Mouse (Mus musculus) right cerebral cortex, postnatal 4 days (tissue): ENCODE data around the gene Clps.

Experiments used
- DNase-seq: peaks from one replicate; pipeline ENCODE4 v3.0.0-alpha.2; 2022

Gene Clps

DNA sequence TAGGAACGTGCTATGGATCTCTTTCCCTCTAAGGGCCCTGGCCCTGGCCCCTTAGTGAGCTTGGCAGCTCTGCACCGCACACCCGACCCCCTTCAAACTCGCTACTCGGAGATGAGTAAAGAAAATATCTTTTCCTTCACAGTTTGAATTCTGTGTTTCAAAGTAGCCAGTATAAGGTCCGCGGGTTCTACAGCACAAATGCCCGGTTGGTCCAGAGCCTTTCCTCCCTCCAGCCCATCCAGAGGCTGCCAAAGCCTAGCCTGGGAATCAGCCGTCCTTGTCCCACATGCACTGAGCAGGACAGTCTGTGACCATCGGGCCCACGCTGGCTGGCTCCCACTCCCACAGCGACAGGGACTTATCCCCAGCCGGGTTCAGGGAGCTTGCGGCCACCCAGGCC, 11.5 kb downstream of the Clps start, which contains the start of gene Clpsl2:
Clpsl2 (plus strand) TSS at position 301 of the 400 bp plus-strand sequence.
- no peak for DNase-seq

DNA sequence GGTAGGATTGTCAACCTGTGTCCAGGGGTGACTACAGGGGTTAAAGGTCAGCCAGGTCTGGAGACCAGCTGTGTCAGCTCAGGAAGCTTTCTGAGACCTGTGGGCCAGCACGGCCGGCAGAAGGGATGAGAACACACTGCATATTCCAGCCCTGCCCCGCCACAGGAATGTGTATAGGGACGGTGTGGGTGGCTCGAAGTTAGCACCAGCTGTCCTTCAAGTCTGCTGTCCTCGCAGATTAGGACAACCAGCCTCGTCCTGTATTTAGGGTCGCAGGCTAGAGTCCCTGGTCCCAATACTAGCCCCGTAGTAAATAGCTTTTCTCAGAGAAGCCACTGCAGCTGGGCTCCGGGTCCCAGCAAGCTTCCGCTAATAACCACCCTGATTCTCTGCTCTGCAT, 12.0 kb downstream of the Clps start:
- no peak for DNase-seq

DNA sequence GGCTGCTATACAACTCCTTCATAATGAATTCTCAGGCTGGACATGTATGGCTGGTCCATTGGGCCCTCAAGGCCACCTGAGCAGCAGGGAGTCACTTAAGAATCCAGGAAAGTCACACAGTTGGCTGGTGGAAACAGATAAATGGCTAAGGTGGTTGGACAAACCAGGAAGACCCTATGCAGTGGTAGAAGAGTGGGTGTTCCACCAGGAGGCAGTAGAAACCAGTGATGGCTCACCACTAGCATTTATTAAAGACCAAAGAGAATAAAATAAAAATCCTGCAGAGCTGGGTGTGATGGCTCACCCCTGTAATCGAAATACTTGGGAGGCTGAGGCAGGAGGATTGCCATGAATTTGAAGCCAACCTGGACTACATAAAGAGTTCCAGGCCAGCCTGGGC, 13.6 kb downstream of the Clps start:
- no peak for DNase-seq

DNA sequence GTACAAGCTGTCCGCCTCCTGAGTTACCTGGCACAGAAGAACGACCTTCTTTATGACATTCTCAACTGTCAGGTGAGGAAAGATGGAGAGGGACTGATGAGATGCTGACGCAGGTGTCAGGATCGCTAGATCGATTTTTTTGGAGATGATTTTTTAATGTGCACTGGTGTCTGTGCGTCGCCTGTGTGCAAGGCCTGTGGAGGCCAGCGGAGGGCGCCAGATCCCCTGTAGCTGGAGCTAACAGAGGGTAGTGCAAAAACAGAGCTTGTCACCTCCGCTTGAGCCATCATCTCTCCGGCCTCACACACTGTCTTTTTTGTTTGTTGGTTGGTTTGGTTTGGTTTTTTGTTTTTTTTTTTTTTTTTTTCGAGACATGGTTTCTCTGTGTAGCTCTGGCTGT, 22.7 kb downstream of the Clps start:
- DNase-seq, result no peak

DNA sequence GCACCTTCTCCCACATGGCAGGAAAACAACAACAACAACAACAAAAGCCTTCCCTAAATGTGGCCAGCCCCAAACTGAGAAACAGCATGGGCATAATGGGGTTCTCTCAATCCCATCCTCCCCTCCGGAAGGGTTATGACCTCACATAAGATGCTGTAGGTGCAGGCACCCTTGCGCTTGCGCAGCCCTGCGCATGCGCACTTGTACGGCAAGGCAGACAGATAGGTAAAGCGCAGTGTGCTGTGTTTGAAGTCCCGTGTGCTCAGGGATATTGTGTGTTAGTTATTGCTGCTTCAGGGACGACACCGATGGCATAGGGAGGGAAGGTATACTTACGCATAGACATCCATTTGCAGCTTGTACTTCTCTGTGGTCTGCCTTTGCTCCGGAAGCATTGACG, 27.2 kb downstream of the Clps start:
- no peak for DNase-seq

DNA sequence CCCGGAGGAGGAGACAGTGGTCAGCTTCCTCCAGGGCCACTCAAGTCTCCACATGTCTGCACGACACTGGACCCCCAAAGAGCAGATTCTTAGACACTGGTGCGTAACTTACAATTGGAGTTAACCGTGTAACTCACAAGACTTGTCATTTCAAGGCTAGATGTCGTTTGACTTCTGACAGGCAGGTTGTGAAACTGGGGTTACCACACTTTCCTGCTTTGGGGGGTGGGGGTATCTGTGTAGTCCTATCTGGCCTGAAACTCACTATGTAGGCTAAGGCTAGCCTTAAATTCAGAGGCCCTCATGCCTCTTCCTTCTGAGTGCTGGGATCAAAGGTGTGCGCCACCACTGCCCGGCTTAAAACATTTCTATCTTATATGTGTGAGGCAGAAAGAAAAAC, 28.0 kb downstream of the Clps start:
- DNase-seq, result no peak

DNA sequence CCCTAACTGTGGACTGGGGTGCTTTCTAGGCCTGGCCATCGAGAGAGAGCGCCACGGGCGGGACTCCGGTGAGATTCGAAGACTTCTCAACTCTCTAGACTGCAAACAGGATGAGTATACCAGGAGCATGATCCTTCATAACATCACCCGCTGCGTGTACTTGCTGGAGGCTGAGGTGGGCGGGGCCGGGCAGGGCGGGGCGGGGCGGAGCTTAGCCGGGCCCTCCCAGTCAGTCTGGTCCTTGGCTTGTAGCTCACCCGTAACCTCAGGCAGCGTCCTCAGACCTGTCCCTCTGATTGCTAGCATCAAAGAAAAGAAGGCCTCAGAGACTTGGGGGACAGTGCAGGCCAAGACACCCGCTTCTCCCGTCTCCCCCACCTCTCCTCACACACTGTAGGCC, 28.6 kb downstream of the Clps start:
- DNase-seq, result no peak

DNA sequence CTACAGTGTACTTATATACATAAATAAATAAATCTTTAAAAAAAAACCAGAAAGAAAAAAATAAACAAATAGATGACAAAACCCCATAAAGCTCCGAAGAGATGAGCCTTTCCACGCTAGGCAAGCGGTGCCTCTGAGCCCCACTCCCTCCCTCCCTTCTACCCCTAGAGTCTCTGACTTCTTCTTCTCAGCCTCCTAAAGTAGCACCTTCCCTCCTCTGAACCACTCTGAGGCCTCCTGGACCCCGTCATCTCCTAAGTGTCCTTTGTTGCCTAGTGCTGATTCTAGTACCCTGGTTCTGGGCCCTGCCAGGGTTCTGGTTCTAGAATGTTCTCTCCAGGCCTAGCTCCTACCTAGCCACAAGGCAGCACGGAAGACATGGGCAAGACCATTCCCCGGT, 30.1 kb downstream of the Clps start, which contains the start of gene Armc12:
Armc12 (plus strand) TSS at position 301 of the 400 bp plus-strand sequence.
- DNase-seq, result no peak

DNA sequence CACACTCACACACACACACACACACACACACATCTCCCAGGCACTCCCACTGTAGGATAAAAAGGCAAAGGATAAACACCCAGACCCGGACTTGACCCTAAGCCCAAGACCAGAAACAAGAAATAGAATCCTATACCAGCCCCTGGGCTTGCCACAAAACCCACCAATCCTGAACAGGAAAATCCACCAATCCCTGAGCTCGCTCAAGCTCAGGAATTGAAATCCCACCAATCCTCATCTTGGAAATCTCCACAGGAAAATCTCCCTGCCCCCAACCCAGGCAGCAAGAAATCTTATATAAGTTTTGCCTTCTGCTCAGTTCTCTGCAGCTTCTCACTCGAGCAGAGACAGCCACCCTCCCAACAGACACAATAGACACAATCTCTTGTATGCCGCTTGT, 31.4 kb downstream of the Clps start:
- DNase-seq, result no peak

DNA sequence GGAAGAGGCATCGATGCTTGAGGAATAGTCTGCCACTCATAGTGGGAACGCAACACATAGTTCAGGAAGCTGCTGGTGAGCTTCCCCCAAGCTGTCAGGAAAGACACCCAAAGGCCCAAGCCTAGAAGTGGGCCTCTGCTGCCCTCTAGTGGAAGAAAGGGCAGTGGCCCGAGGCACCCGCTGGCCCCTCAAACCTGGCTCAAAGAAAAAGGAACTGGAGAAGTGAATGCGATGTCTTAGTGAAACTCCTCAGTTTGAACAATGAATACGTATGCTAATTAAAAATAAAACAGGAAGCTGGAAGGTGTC, 32.6 kb downstream of the Clps start:
- peak; percentile 87 for DNase-seq

DNA sequence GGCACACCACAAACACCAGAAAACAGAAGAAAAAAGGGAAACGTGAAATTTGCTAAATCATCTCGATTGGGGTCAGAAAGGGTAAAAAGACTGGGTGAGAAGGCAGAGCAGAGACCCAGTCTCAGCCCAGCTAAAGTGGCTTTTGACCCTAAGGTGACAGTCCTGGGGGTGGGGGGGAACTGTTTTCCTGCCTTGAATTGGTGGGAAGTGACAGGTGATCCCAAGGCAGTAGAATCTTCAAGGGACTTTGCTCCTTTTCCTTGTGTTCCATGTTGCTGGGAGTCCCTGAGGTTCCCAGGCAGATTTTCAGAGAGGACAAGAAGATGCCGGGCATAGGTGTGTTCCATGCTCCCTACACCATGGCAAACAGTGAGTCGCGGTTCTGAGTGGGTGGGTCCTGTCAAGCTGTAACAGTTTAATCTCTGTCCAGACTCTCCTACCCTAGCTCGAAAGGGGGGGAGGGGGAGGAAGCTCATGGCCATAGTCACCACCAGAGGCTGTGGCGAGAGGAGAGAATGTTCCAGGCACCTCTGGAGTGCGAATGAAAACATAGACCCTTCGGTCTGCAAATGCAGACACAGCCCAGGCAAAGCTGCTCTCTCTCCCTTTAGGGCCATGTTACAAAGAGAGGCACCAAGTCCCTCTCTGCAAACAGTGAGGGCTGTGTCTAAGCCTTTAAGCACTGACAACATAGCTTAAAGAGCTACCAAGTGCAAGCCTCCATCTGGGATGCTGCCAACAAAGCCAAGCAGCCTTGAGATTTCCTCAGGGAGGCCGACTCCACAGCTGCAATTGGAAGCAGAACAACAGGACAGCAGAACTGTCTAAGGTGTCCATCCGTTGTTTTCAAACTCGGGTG, 33.2 kb downstream of the Clps start:
- no peak for DNase-seq

DNA sequence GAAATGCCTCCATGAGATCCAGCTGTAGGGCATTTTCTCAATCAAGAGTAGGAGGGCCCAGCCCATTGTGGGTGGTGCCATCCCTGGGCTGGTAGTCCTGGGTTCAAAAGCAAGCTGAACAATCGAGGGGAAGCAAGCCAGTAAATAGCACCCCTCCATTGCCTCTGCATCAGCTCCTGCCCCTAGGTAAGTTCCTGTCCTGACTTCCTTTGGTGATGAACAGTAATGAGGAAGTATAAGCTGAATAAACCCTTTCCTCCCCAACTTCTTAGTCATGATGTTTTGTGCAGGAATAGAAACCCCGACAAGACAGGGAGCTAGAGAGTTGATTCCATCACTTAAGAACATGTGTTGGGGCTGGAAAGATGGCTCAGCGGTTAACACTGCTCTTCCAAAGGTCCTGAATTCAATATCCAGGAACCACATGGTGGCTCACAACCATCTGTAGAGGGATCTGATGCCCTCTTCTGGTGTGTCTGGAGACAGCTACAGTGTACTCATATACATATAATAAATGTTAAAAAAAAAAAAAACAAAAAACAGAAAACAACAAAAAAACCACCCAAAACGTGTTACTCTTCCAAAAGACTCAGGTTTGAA, 35.6 kb downstream of the Clps start:
- no peak for DNase-seq

DNA sequence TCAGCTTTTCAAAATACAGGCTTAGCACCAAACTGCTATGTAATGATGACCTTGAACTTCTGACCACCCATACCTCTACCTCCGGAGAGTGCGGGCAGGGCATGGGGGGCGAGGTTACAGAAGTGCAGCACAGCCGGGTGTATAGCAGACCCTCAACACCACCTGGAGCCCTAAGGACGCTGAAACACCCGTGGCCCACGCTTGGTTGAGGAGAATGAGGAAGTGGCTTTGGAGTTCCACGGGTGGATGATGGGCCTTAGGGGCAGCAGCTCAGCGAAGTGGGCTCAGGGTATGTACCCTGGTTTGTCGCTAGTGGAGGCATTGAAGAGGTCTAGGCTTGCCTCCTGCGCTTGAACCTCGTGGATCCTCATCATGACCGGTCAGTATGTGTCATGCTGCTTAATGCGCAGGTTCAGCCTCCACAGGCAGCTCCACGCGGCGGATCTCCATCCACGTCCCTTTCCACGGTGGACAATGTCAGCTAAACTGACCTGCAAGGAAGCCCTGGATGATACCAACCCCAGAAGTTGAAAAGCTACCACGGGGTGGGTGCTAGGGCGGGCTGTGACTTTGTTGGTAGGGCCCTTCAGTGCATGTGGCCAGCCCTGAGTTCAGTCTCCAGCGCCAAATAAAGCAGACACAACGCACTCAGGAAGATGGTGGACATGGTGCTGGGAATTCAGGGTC, 36.4 kb downstream of the Clps start:
- no peak for DNase-seq

DNA sequence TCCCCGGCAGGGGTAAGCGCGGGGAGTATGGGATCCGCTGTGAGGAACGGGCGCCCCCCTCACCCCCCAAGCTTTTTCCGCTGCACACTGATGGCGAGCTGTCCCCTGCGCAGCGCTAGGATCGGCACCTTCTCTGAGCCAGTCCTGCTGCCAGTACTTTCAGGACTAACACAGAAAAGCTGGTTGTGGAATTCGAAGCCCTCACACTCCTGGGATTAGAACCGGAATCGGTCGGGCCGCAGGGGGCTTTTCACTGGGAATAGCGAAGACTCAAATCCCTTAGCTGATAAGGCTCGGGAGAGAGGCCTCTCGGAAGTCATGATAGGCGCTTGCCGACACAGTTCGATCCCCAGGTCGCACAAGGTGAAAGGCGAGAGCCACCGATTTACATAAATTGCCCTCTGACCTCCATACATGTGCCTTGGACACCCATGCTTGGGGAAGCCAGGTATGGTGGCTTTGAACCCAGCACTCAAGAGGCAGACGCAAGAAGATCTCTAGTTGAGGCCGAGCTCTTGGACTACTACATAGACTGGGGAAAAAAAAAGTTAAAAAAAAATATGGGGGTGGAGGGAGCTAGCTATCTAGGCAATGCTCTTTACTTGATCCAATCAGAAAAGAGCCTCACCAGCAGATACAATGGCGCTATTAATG, 37.1 kb downstream of the Clps start:
- no peak for DNase-seq

DNA sequence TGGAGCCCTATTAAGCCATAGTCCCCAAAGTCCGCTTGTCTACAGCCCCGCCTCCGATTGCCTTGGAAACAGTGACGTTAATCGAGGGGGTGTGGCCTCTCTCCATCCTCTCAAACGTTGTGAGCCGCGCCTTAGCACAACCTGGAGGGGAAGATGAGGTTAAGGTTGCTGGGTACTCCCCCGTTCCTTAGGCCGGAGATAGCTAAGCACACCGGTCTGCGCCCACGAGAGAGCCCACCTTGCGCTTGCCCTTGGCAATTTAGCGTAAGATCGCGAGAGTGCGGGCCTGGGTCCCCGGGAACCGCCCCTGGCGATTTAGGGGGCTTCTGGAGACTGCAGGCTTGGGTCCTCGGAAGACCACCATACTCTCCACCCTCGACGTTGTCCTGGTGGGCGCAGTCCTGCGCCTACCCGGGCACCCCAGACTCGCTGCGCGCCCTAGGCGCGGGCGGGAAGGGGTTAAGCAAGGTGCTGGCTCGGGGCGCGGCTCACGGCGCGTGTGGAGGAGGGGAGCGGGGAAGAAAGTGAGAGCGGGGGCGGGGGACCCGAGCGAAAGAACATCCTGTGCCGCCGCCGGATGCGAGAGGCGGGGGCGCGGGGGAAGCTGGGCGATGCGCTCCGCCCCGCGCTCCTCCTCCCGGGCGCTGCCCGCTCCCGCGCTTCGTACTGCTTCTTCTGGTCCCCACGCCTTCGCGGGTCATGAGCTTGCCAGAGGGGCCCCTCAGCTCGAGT, 37.8 kb downstream of the Clps start:
- peak; percentile 84 for DNase-seq

DNA sequence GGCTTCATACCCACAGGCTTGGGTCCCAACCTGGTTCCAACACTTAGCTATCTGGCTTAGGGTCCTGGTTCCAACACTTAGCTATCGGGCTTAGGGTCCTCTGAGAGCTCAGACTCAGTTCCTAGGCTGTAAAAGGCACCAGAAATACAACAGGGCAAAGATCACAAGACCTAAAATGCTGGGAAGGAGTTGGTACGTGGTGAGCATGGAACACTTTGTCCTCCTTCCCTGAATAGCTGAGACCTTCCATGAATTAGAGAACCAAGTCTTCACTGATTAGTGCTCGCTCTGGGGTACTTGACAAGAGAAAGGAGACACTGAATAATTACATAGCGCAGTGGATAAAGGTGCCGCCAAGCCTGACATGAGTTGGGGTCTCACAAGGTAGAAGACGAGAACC, 38.6 kb downstream of the Clps start:
- DNase-seq, result no peak

DNA sequence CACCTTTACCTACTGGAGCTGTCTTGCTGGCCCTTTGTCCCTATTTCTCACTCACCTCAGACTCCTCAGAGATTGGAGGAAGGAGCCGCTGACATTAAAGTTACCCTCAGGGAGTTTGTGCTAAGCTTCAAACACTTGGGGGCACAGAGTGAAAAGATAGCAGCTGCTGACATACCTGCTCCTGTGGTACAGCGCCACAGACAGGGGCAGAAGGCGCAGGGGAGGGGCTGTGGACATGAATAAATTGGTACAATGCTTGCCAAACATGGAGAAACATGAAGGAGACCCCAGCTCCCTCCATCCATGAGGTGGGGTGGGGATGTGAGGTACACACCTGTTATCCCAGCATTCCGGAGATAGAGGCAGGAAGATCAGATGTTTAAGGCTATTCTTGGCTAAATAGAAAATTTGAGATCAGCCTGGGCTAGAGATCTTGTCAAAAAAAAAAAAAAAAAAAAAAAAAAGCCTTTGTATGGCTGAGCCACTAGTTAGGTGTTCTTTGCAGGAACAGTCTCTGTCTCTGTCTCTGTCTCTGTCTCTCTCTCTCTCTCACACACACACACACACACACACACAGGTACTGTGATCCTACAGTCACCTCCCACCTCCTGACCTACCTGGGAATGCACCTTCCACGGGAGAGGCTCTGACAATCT, 39.4 kb downstream of the Clps start:
- DNase-seq, result no peak

DNA sequence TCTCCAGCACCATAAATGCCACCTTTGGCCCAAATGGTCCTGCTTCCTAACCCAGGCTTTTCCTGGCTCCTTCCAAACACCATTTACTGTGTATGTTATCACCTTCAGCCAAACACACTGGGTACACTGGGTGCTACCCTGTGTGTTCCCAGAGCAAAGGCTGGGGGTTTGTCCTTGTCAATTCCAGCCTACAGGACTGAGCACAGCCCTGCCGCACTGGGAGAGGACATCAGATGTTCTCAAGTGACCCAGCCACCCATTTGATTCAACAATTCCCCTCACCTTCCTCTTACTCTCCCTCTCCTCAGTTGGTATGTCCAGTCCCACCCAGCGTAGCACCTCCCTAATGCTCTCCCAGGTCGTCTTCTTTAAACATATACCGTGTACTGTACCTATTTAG, 40.0 kb downstream of the Clps start:
- DNase-seq, result no peak

DNA sequence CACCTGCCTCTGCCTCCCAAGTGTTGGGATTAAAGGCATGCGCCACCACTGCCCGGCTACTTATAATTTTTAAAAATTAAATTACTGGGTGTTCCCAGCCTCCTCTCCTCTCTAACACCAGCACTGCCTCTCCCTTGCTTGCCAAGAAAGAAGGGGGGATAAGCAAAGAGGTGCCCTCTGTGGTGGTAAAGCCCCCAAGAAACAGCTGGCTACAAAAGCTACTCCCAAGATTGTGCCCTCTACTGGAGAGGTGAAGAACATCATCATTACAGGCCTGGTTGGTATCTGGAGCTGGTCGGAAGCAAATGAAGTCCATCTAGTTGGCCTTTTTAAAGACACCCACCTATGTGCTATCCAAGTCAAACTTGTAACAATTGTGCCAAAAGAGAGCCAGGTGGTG, 40.7 kb downstream of the Clps start:
- no peak for DNase-seq

DNA sequence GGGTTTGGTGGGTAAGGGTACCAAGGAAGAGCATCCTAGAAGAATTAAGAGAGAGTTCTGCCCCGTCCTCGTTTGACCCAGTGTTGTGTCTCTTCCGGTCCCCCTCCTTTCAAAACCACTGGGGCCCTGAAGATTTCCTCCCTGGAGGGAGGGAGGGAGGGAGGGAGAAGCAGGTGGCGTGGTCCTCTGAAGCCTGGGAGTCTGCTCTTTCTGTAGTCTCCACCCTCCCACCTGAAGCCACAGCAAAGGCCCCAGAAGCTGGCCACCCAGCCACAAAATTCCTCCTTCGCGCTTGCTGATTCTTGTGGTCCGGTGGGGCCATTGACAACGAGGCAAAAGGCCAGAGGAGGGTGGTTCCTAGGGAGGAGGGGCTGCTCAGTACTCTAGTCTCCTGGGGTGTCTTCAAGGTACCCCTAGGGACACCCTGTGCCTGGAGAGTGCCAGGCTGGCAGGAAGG, 41.9 kb downstream of the Clps start:
- DNase-seq, result no peak

DNA sequence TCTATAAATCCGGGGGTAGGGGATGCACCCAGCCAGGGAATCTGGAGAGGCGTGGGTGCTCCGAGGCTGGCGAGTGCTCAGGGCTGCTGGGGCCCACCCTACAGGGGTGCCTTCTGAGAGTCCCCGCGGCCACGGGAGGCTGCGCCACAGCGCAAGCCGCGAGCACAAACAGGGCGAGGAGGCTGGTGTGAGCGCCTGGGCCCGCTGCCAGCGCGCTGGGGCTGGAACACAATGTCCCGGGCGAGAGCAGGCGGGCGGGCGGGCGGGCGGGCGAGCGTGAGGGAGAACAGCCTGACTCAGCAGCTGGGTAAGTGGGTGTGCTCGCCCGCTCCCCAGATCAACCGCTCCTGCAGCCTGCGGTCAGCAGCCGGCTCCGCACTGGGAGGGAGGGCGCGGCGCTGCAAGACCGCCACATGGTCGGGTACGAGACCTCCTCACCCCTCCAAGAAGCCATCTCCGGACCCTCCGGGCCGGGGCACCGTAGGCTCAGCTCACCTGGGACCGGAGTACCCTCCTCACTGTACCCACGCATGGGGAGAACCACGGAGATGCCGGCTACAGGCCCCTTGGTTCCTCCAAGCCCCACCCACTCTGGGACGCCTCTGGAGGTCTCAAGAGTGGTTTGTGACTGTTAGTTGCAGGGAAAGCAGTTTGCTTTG, 42.5 kb downstream of the Clps start:
- DNase-seq, result peak; percentile 79
